Mouse (Mus musculus): ENCODE measurements around the gene Ero1l.

GRCm38 (mm10) chr14:45317921-45318411 is 605 bp downstream of the Ero1l start:
- TF ChIP-seq POLR2A (IDR thresholded peaks at IDR 0.05; ENCODE audit: insufficient read depth, low read depth, low read length) (no peak), CTCF (IDR thresholded peaks at IDR 0.05; ENCODE audit: insufficient read depth, low read depth, low read length) (no peak)
